Mouse (Mus musculus): ENCODE measurements around the gene Hpdl. TPM values are rescaled to one million over a fixed set of nuclear protein-coding genes. Genes with fewer than 3 reads are reported as not detected.

The Hpdl gene
- 0.84 and 1.1 TPM in 2 replicates for polyA plus RNA-seq (2014; fragmentation: Nextera tagmentation; extraction: Ambion mirVana)

DNA sequence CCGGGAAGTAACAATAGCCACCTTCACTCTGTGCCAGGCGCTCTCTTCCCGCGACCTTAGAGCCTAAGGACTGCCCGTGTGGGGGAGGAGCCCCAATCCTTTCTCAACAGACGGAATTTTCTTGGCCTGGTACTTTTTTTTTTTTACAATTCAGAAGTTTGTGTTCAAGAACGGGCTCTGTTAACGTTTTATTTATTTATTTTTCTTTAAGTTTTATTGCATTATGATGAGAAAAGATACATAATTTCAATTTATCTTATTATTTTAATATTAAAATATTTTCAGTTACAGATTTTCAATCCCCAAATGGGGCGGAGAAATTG is at the start of gene Hpdl:
Gene Hpdl, minus strand, starts transcription at position 14 of the 323 bp plus-strand sequence.
- Histone ChIP-seq H3K27ac (ENCODE audit: low read depth, low read length) (no peak within 1 kb of the TSS), H3K4me2 (peak within 1 kb of the TSS; percentile 99), H3K36me3 (ENCODE audit: control insufficient read depth, insufficient read depth, low read length) (no peaks in the 10 kb centered on the region; the same call in 1 of the 2 replicates), H3K4me3 (ENCODE audit: low read depth, low read length) (peak within 1 kb of the TSS; percentile 54), H3K9me3 (replicated peaks; ENCODE audit: control insufficient read depth, low read length) (no peaks in the 10 kb centered on the region), H3K27me3 (ENCODE audit: control insufficient read depth, insufficient read depth, low read length) (peaks cover 19% of the 10 kb centered on the region), H3K4me1 (ENCODE audit: control insufficient read depth, insufficient read depth, low read length) (peaks cover 15% of the 10 kb centered on the region; the same call in 1 of the 2 replicates), H3K9ac (ENCODE audit: low read depth, low read length) (peak within 1 kb of the TSS; percentile 72)
- 12% methylated on average over 9 of the region's 9 CpGs for WGBS (ENCODE audit: insufficient replicate concordance)
- no peak for ATAC-seq (replicated peaks; ENCODE audit: insufficient number of reproducible peaks, low FRiP score, low TSS enrichment)

DNA sequence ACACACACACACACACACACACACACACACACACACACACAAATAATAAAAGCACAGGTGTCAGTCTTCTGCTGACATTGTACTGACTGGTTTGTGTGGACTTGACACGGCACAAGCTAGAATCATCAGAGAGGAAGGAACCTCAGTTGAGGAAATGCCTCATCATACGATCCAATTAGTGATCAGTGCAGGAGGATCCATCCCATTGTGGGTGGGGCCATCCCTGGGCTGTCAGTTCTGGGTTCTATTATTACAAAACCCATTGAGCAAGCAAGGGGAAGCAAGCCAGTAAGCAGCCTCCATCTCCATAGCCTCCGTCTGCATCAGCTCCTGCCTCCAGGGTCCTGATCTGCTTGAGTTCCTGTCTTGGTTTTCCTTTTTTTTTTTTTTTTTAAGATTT is 48.4 kb upstream of the Hpdl start:
- Histone ChIP-seq H3K4me2 (no peak overlapping the region), H3K9ac (ENCODE audit: low read depth, low read length) (no peak overlapping the region), H3K9me3 (replicated peaks; ENCODE audit: control insufficient read depth, low read length) (no peaks in the 10 kb centered on the region), H3K4me1 (ENCODE audit: control insufficient read depth, insufficient read depth, low read length) (no peaks in the 10 kb centered on the region), H3K4me3 (ENCODE audit: low read depth, low read length) (no peak overlapping the region), H3K36me3 (ENCODE audit: control insufficient read depth, insufficient read depth, low read length) (no peaks in the 10 kb centered on the region), H3K27me3 (ENCODE audit: control insufficient read depth, insufficient read depth, low read length) (peaks cover 4% of the 10 kb centered on the region; the same call in 1 of the 2 replicates), H3K27ac (ENCODE audit: low read depth, low read length) (no peak overlapping the region)
- no peak for ATAC-seq (replicated peaks; ENCODE audit: insufficient number of reproducible peaks, low FRiP score, low TSS enrichment)
- WGBS (ENCODE audit: insufficient replicate concordance), result 62% methylated on average over 3 of the region's 3 CpGs

DNA sequence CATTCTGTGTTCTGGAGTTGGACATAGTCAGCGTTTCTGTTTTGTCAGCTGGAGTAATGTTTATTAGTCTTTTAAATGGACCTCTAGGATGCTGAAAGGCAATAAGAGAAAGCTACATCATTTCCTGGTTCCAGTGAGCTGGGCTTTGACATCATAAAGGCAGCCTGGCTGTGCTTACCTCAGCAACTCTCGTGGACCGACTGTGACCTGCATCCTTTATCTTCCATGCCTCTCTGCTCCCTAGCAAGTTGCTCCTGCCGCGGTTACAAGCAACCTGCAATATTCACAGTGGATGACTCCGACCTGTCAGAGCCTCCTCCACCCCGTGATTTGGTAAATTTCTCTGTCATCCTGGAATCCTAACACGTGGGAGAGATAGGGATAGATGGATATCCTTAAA is 40.5 kb upstream of the Hpdl start:
- Histone ChIP-seq H3K4me1 (ENCODE audit: control insufficient read depth, insufficient read depth, low read length) (no peaks in the 10 kb centered on the region), H3K4me3 (ENCODE audit: low read depth, low read length) (no peak overlapping the region), H3K9me3 (replicated peaks; ENCODE audit: control insufficient read depth, low read length) (no peaks in the 10 kb centered on the region), H3K9ac (ENCODE audit: low read depth, low read length) (no peak overlapping the region), H3K4me2 (no peak overlapping the region), H3K36me3 (ENCODE audit: control insufficient read depth, insufficient read depth, low read length) (no peaks in the 10 kb centered on the region), H3K27me3 (ENCODE audit: control insufficient read depth, insufficient read depth, low read length) (no peaks in the 10 kb centered on the region), H3K27ac (ENCODE audit: low read depth, low read length) (no peak overlapping the region)
- no peak for ATAC-seq (replicated peaks; ENCODE audit: insufficient number of reproducible peaks, low FRiP score, low TSS enrichment)
- 61% methylated on average over 8 of the region's 8 CpGs for WGBS (ENCODE audit: insufficient replicate concordance)

DNA sequence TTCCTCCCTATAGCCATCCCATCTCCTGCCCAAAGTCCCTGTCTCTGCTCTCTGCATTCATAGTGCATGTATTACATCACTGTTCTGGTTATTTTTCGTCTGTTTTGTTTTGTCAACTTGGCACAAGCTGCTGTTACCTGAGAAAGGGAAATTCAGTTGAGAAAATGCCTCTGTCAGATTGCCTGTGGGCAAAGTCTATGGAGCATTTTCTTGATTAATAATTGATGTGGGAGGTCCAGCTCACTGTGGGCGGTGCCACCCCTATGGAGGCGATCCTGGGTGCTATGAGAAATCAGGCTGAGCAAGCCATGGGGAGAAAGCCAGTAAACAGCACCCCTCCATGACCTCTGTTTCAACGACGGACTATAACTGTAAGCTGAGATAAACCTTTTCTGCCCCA is 38.2 kb upstream of the Hpdl start:
- no peaks in the 10 kb centered on the region for H3K27me3 ChIP-seq (ENCODE audit: control insufficient read depth, insufficient read depth, low read length)
- no peak overlapping the region for H3K4me3 ChIP-seq (ENCODE audit: low read depth, low read length)
- no peak overlapping the region for H3K27ac ChIP-seq (ENCODE audit: low read depth, low read length)
- H3K9ac ChIP-seq (ENCODE audit: low read depth, low read length), result no peak overlapping the region
- no peak overlapping the region for H3K4me2 ChIP-seq
- H3K36me3 ChIP-seq (ENCODE audit: control insufficient read depth, insufficient read depth, low read length), result no peaks in the 10 kb centered on the region
- WGBS (ENCODE audit: insufficient replicate concordance), result 71% methylated on average over 5 of the region's 5 CpGs
- H3K9me3 ChIP-seq (replicated peaks; ENCODE audit: control insufficient read depth, low read length), result no peaks in the 10 kb centered on the region
- no peak for ATAC-seq (replicated peaks; ENCODE audit: insufficient number of reproducible peaks, low FRiP score, low TSS enrichment)
- H3K4me1 ChIP-seq (ENCODE audit: control insufficient read depth, insufficient read depth, low read length), result no peaks in the 10 kb centered on the region

DNA sequence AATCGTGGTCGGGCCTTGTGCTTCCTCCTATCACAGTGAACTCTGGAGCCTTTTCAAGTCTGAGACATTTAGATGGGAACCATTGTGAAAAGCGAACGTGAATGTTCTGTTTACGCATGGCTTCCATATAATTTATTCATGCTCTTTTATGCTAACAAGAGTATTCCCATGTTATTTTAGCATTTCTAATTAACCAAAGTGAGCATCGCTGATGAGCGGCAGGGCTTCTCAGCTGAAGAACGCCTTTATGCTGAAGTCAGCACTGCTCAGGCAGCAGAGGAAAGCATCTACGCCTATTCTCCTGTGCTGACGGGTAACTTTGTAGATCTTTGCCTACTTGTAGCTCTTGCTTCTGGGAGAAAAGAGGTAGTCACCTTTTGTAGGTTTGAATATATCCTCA is 35.7 kb upstream of the Hpdl start:
- H3K4me2 ChIP-seq, result no peak overlapping the region
- H3K27me3 ChIP-seq (ENCODE audit: control insufficient read depth, insufficient read depth, low read length), result no peaks in the 10 kb centered on the region
- H3K27ac ChIP-seq (ENCODE audit: low read depth, low read length), result no peak overlapping the region
- ATAC-seq (replicated peaks; ENCODE audit: insufficient number of reproducible peaks, low FRiP score, low TSS enrichment), result no peak
- no peaks in the 10 kb centered on the region for H3K4me1 ChIP-seq (ENCODE audit: control insufficient read depth, insufficient read depth, low read length)
- H3K36me3 ChIP-seq (ENCODE audit: control insufficient read depth, insufficient read depth, low read length), result no peaks in the 10 kb centered on the region
- H3K4me3 ChIP-seq (ENCODE audit: low read depth, low read length), result no peak overlapping the region
- WGBS (ENCODE audit: insufficient replicate concordance), result 87% methylated on average over 10 of the region's 10 CpGs
- H3K9me3 ChIP-seq (replicated peaks; ENCODE audit: control insufficient read depth, low read length), result no peaks in the 10 kb centered on the region
- H3K9ac ChIP-seq (ENCODE audit: low read depth, low read length), result no peak overlapping the region

DNA sequence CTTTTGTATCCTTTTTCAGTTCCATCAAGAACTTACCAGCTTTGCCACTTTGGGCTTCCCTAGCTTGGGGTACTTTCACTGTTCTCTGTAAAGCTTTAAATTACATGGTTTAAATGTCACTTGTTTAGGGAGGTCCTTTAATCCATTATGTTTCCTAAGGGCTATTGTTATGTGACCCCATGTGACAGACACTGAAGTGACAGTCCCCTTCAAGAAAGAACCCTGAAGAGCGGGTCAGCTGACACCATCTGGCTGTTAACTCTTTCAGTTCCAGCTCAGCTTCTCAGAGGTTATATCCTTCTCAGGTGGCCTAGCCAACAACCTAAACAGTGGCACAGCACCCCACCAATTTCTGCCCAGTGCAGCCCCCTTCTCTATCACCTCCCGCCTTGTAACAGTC is 32.8 kb upstream of the Hpdl start:
- H3K4me2 ChIP-seq, result no peak overlapping the region
- no peak overlapping the region for H3K4me3 ChIP-seq (ENCODE audit: low read depth, low read length)
- H3K36me3 ChIP-seq (ENCODE audit: control insufficient read depth, insufficient read depth, low read length), result no peaks in the 10 kb centered on the region
- ATAC-seq (replicated peaks; ENCODE audit: insufficient number of reproducible peaks, low FRiP score, low TSS enrichment), result no peak
- no peaks in the 10 kb centered on the region for H3K27me3 ChIP-seq (ENCODE audit: control insufficient read depth, insufficient read depth, low read length)
- H3K4me1 ChIP-seq (ENCODE audit: control insufficient read depth, insufficient read depth, low read length), result no peaks in the 10 kb centered on the region
- no peak overlapping the region for H3K27ac ChIP-seq (ENCODE audit: low read depth, low read length)
- WGBS (ENCODE audit: insufficient replicate concordance), result 15% methylated on average over 2 of the region's 2 CpGs
- no peak overlapping the region for H3K9ac ChIP-seq (ENCODE audit: low read depth, low read length)
- no peaks in the 10 kb centered on the region for H3K9me3 ChIP-seq (replicated peaks; ENCODE audit: control insufficient read depth, low read length)

DNA sequence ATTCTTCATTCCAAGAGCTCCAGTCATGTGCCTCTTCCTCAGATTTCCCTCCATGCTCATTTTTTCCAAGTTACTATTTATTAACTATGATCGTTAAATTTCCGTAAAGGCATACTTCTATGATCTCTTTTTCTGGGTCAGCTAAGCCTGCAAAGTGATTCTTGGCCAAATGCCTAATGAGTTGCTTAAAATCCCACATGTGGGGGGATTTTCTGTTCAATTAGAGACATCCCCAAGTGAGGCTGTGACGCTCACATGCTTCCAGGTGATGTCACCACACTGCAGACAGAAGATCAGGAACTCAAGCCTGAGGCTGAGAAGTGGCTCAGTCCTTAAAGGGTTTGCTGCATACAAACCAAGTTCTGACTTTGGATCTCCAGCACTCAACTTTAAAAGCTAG is 28.4 kb upstream of the Hpdl start:
- Histone ChIP-seq H3K4me1 (ENCODE audit: control insufficient read depth, insufficient read depth, low read length) (no peaks in the 10 kb centered on the region), H3K4me3 (ENCODE audit: low read depth, low read length) (no peak overlapping the region), H3K27ac (ENCODE audit: low read depth, low read length) (no peak overlapping the region), H3K27me3 (ENCODE audit: control insufficient read depth, insufficient read depth, low read length) (no peaks in the 10 kb centered on the region), H3K4me2 (no peak overlapping the region), H3K9me3 (replicated peaks; ENCODE audit: control insufficient read depth, low read length) (no peaks in the 10 kb centered on the region), H3K36me3 (ENCODE audit: control insufficient read depth, insufficient read depth, low read length) (no peaks in the 10 kb centered on the region), H3K9ac (ENCODE audit: low read depth, low read length) (no peak overlapping the region)
- no peak for ATAC-seq (replicated peaks; ENCODE audit: insufficient number of reproducible peaks, low FRiP score, low TSS enrichment)
- 78% methylated on average over 3 of the region's 3 CpGs for WGBS (ENCODE audit: insufficient replicate concordance)

DNA sequence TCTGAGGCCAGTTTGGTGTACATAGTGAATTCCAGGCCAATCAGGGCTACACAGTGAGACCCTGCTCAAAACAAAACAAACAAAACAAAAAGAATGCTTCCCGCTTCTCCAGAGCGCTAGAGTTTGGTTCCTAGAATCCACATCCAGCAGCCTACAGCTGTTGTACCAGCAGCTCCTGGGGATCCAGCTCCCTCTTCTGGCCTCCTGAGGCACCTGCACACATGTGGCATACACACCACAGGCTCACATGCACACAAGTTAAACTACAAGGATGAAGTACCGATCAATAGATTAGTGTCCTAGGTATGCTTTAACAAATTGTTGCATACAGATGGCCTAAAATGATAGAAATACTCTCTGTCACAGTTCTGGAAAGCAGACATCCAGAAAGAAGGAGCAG is 22.8 kb upstream of the Hpdl start:
- 94% methylated on average over 3 of the region's 3 CpGs for WGBS (ENCODE audit: insufficient replicate concordance)
- Histone ChIP-seq H3K9ac (ENCODE audit: low read depth, low read length) (no peak overlapping the region), H3K4me2 (no peak overlapping the region), H3K4me3 (ENCODE audit: low read depth, low read length) (no peak overlapping the region), H3K27me3 (ENCODE audit: control insufficient read depth, insufficient read depth, low read length) (peaks cover 3% of the 10 kb centered on the region; the same call in 1 of the 2 replicates), H3K4me1 (ENCODE audit: control insufficient read depth, insufficient read depth, low read length) (no peaks in the 10 kb centered on the region), H3K36me3 (ENCODE audit: control insufficient read depth, insufficient read depth, low read length) (no peaks in the 10 kb centered on the region), H3K27ac (ENCODE audit: low read depth, low read length) (no peak overlapping the region), H3K9me3 (replicated peaks; ENCODE audit: control insufficient read depth, low read length) (no peaks in the 10 kb centered on the region)
- no peak for ATAC-seq (replicated peaks; ENCODE audit: insufficient number of reproducible peaks, low FRiP score, low TSS enrichment)

DNA sequence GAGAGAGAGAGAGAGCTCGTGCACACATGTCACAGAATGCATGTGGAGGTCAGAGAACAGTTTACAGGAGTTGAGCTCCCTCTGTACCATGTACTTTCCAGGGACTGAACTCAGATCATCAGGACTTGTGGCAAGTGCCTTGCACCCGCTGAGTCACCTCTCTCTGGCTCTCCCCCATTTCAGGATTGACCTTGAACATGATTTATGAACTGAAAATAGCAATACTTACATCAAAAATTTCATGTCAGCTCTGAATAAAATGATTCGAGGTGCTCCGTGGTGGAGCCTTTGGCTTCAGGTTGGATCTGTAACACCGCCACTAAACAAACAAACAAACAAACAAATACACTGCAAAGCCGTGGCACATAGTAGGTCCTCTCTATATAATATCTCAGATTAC is 19.3 kb upstream of the Hpdl start:
- H3K4me3 ChIP-seq (ENCODE audit: low read depth, low read length), result no peak overlapping the region
- H3K27me3 ChIP-seq (ENCODE audit: control insufficient read depth, insufficient read depth, low read length), result peaks cover 3% of the 10 kb centered on the region; the same call in 1 of the 2 replicates
- no peak overlapping the region for H3K27ac ChIP-seq (ENCODE audit: low read depth, low read length)
- no peak for ATAC-seq (replicated peaks; ENCODE audit: insufficient number of reproducible peaks, low FRiP score, low TSS enrichment)
- H3K4me2 ChIP-seq, result no peak overlapping the region
- no peaks in the 10 kb centered on the region for H3K4me1 ChIP-seq (ENCODE audit: control insufficient read depth, insufficient read depth, low read length)
- no peak overlapping the region for H3K9ac ChIP-seq (ENCODE audit: low read depth, low read length)
- H3K9me3 ChIP-seq (replicated peaks; ENCODE audit: control insufficient read depth, low read length), result no peaks in the 10 kb centered on the region
- H3K36me3 ChIP-seq (ENCODE audit: control insufficient read depth, insufficient read depth, low read length), result no peaks in the 10 kb centered on the region
- WGBS (ENCODE audit: insufficient replicate concordance), result 75% methylated on average over 6 of the region's 6 CpGs
